1 mouse cellular context compared by ENCODE assay signal in the genomic region with DNA sequence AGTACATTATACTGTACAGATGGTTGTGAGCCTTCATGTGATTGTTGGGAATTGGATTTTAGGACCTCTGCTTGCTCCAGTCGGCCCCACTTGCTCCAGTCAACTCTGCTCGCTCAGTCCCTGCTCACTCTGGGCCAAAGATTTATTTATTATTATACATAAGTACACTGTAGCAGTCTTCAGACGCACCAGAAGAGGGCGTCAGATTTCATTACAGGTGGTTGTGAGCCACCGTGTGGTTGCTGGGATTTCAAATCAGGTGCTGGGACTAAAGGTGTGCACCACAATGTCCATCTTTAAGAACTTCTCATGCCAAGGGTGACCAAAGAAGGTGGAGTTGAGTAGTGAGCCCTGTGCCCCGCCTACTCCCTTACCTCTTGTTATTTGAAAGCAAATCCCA.
A peak's percentile ranks its signal among the peaks of the same experiment; 100 is the strongest.
TF ChIP-seq lines count a peak whose summit lies in the region.

No protein-coding gene starts in this region.

TF ChIP-seq in MEL, 35 proteins besides CTCF, POLR2A, EP300 and RAD21:
- TF ChIP-seq SMC3 (IDR thresholded peaks at IDR 0.05; ENCODE audit: low read depth, low read length) (peak; percentile 20; the same call in 1 of the 2 replicates), GATA1 (IDR thresholded peaks at IDR 0.05; ENCODE audit: low read depth, low read length) (no peak), TBP (IDR thresholded peaks at IDR 0.05; ENCODE audit: low read depth, low read length) (no peak)
